ENCODE assay signal across 11 mouse cellular contexts in the genomic region with DNA sequence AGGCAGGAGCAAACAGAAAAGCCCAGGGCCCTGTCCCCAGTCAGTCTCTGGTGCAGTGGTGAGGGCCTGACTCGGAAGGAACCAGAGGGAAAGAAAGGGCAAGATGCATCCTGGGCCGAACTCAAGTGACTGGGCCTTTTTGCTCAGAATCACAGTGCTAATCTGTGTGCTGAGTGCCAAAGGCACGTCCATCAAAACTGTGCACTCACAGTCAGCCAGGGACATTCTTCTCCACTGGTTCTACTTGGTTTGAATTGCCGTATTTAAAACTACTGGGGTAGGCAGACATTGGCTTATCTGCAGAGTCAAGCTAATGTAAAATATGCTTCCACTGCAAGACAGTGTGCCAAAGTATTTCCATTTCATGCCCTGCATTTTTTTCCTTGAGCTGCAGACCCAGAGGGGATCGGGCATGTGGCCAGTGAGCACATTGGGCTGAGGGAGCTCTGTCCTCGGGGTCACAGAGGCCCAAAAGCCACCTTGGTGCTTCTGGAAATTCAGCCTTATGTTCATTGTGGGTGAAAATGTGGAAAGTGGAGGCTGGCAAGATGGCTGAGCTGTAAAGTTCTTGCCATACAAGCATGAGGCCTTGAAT. TPM values are rescaled to one million over a fixed set of nuclear protein-coding genes. Genes with fewer than 3 reads are reported as not detected.
DNase-seq lines count a peak whose midpoint lies in the region; ATAC-seq and TF ChIP-seq lines count a peak whose summit lies in the region.
"Had no signal": no experiment of that assay in that cellular context is flagged by ENCODE, and none has a peak within 500 bp of the region (broad histone marks: within the 10 kb centered on the region; RNA-seq: fewer than 3 reads in every experiment).

No protein-coding gene starts in this region.

- peak; percentile 29 to 51 for DNase-seq in cerebellum, postnatal 10 days
- DNase-seq in lung, postnatal 0 days (ENCODE audit: low spot score), result no peak
- no peak for DNase-seq in lung, adult 2 months
- peak; percentile 67 for DNase-seq in kidney, adult 9 months
- DNase-seq in layer of hippocampus, adult 8-10 months (ENCODE audit: low spot score in 2 of 2), result no peak
- DNase-seq in testis, postnatal 10 days (ENCODE audit: low spot score), result no peak
- DNase-seq in neural tube, embryonic 10.5 days (ENCODE audit: extremely low spot score, low spot score), result no peak
- DNase-seq: cerebellum, postnatal 36 days had no signal

- H3K36me3 ChIP-seq in lung, postnatal 0 days (ENCODE audit: insufficient read depth, low read length), result no peaks in the 10 kb centered on the region
- H3K36me3 ChIP-seq: liver, embryonic 15.5 days had no signal

- H3K4me3 ChIP-seq in lung, postnatal 0 days (ENCODE audit: low read depth, low read length), result no peak overlapping the region
- no peak overlapping the region for H3K4me3 ChIP-seq in lung, adult 2 months (replicated peaks; ENCODE audit: extremely low read depth, low read depth, low read length)
- H3K4me3 ChIP-seq: liver, embryonic 15.5 days had no signal

- H3K4me2 ChIP-seq in lung, postnatal 0 days (replicated peaks; ENCODE audit: low read depth, low read length), result no peak overlapping the region
- H3K4me2 ChIP-seq: liver, embryonic 15.5 days had no signal

- H3K9me3 ChIP-seq in lung, postnatal 0 days (ENCODE audit: low read length), result no peaks in the 10 kb centered on the region
- H3K9me3 ChIP-seq: liver, embryonic 15.5 days had no signal

- WGBS in lung, postnatal 0 days, result 55% methylated on average over 6 of the region's 6 CpGs
- WGBS in lung, adult 2 months, result 50% methylated on average over 6 of the region's 6 CpGs

- H3K27me3 ChIP-seq in lung, postnatal 0 days (replicated peaks; ENCODE audit: insufficient read depth, low read length), result no peaks in the 10 kb centered on the region
- H3K27me3 ChIP-seq: liver, embryonic 15.5 days had no signal

- no peak for TF ChIP-seq POLR2A in lung, adult 2 months (IDR thresholded peaks at IDR 0.05; ENCODE audit: borderline replicate concordance, extremely low read depth, low read depth, low read length)

- peak overlapping the region; percentile 9; the same call in 1 of the 2 replicates for H3K27ac ChIP-seq in lung, postnatal 0 days (ENCODE audit: low read length)
- H3K27ac ChIP-seq: liver, embryonic 15.5 days had no signal

- peaks cover 39% of the 10 kb centered on the region; the same call in 1 of the 2 replicates for H3K4me1 ChIP-seq in lung, postnatal 0 days (ENCODE audit: insufficient read depth, low read depth, low read length)
- H3K4me1 ChIP-seq in lung, adult 2 months (ENCODE audit: control insufficient read depth, insufficient read depth, low read length), result peaks cover 46% of the 10 kb centered on the region

- no peak for TF ChIP-seq CTCF in lung, postnatal 0 days (IDR thresholded peaks at IDR 0.05)
- no peak for TF ChIP-seq CTCF in lung, adult 2 months (IDR thresholded peaks at IDR 0.05; ENCODE audit: insufficient read depth, low read length)

- no peak for ATAC-seq in cerebellum, adult (ENCODE audit: insufficient number of reproducible peaks, low FRiP score, low TSS enrichment)
- no peak for ATAC-seq in lung, postnatal 0 days

- TF ChIP-seq EP300 in lung, postnatal 0 days (IDR thresholded peaks at IDR 0.05), result no peak

- no peak overlapping the region for H3K9ac ChIP-seq in lung, postnatal 0 days (replicated peaks; ENCODE audit: low read depth)
- H3K9ac ChIP-seq: liver, embryonic 15.5 days had no signal

RNA-seq across cellular contexts. Expression of a gene that starts 12.3 kb away (rescaled TPM):
- 346 and 376 TPM in 2 replicates for polyA plus RNA-seq in lung, postnatal 0 days (2015; fragmentation: Nextera tagmentation; extraction: Ambion mirVana)
- polyA plus RNA-seq in lung, adult 2 months (2012; rRNA removed), result 556 and 580 TPM in 2 replicates
- total RNA-seq in layer of hippocampus, adult 8-10 months (2022), result 10 to 100 TPM; 34.9 to 38.4 (median 36.1) TPM
- total RNA-seq: megakaryocyte-erythroid progenitor cell, adult 5-6 weeks had no signal

RNA-seq across cellular contexts. Expression of a gene that starts 12.3 kb away (rescaled TPM):
- 183 and 189 TPM in 2 replicates for polyA plus RNA-seq in lung, postnatal 0 days (2015; fragmentation: Nextera tagmentation; extraction: Ambion mirVana)
- polyA plus RNA-seq in lung, adult 2 months (2012; rRNA removed), result 219 and 237 TPM in 2 replicates
- total RNA-seq in layer of hippocampus, adult 8-10 months (2022), result 10 to 100 TPM; 39.6 to 55.5 (median 43.9) TPM

Comparison
In these comparisons a context has a peak if more than half of its experiments do, and no peak if none do; other contexts are left out.
1. DNase-seq: peak in cerebellum, postnatal 10 days (2 of 2) and kidney, adult 9 months (single experiment); none in lung, postnatal 0 days (single experiment), lung, adult 2 months (single experiment), layer of hippocampus, adult 8-10 months (0 of 2), testis, postnatal 10 days (single experiment) and neural tube, embryonic 10.5 days (single experiment).